Mouse (Mus musculus): ENCODE measurements around the gene Rangap1.
A peak's percentile ranks its signal among the peaks of the same experiment; 100 is the strongest.

Gene Rangap1

GRCm38 (mm10) chr15:81697175-81697574 lies 48.2 kb downstream of the Rangap1 start, which contains the start of gene Chadl:
Chadl (minus strand) TSS chr15:81697287.
- no peak for DNase-seq (ENCODE audit: low read depth, low spot score)

GRCm38 (mm10) chr15:81694891-81695290 lies 50.4 kb downstream of the Rangap1 start:
- DNase-seq (ENCODE audit: low read depth, low spot score) = no peak

DNA sequence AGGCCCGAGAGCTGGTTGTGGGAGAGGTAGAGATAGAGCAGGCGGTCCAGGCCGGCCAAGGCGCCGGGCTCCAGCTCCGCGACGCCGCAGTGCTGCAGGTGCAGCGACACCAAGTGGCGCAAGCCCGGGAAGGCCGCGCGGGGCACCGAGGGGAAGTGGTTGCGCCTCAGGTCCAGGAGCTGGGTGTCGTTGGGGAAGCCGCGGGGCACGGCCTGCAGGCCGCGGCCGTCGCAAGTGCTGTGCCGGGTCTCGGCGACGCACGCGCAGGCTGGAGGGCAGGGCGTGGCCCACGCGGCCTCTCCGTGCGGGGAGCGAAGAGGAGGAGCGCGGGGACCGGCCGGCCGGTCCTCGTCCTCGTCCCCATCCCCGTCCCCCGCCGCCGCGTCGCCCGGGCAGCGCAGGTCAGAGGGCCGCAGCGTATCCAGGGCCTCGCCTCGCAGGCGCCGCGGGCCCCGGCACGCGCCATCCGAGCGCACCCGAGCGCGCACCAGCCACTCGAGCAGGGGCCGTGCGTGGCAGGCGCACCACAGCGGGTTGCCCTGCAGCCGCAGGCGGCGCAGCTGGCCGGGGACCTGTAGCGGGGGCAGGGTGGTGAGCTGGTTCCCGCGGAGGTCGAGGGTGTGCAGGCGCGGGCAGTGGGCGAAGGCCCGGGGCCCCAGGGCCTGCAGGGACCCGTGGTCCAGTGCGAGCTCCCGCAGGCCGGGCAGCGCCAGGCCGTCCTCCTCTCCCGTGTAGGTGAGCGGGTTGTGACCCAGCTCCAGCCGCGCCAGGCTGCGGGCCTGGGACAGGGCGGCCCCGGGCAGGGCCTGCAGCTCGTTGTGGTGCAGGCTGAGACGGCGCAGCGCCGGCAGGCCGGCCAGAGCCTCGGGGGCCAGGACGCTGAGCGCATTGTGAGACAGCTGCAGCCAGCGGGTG lies 51.1 kb downstream of the Rangap1 start:
- DNase-seq (ENCODE audit: low read depth, low spot score) = peak; percentile 88

DNA sequence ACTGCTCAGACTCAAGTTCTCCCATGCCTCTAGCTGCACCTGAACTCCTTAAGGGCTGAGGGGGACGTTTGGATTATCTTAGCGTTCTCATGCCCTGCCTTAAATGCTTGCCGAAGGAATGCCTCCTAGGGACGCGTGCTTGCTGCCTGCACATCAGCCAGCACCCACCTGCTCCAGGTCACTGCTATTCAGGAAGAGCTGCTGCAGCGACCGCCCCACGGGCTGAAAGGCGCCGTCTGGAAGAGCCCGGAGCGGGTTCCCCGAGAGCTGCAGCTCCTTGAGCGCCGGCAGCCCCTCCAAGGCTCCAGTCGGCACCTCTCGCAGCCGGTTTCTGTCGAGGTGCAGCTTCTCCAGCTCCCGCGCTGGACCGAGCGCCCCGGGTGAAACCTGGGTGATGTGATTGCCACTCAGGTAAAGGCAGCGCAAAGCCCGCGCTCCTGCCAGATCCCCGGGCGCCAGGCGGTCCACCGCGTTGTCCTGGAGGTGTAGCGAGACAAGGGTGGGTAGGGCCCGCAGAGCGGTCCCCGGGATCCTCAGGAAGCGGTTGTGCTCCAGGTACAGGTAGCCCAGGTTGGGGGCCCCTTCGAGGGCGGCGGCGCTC lies 51.9 kb downstream of the Rangap1 start:
- peak; percentile 62 for DNase-seq (ENCODE audit: low read depth, low spot score)

DNA sequence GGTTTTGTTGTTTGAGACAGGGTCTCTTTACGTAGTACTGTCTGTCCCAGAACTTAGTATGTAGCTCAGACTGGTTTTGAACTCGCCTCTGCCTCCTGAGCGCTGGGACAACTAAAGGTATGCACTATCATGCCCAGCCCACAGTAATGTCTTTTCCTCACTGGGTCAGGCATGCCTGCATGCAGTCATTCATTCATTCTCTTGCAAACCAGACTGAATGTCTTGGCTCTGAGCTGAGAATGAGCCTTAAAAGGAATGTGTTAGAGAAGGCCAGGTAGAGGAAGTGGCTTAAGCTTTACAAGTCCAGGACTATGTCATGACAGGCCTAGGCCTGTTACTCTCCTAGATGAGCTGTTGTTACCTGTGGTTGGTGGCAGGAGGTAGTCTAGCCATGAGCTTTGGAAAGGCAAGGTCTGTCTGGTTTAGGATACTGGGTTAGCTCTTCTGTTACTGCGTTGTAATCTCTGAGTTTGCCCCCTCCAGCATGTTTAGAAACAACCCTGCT lies 65.0 kb downstream of the Rangap1 start:
- peak; percentile 56 for DNase-seq (ENCODE audit: low read depth, low spot score)

- DNase-seq (ENCODE audit: low read depth, low spot score) = no peak
These were observed 68.7 kb downstream of the Rangap1 start for GRCm38 (mm10) chr15:81676637-81677036.

- DNase-seq (ENCODE audit: low read depth, low spot score) = peak; percentile 84
These were observed 75.1 kb downstream of the Rangap1 start for GRCm38 (mm10) chr15:81670231-81670640.

DNA sequence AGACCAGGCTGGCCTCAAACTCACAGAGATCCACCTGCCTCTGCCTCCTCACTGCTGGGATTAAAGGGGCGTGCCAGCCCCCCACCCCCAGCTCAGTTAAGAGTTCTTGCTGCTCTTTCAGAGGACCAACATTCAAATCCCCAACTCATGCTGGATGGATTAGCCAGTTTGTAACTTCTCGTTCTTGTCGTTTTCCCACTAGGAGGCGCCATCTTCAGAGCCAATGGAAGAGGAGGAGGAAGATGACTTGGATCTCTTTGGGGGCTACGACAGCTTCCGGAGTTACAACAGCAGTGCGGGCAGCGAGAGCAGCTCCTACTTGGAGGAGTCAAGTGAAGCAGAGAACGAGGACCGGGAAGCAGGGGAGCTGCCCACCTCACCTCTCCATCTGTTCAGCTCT lies 78.4 kb downstream of the Rangap1 start:
- DNase-seq (ENCODE audit: low read depth, low spot score) = peak; percentile 79

DNA sequence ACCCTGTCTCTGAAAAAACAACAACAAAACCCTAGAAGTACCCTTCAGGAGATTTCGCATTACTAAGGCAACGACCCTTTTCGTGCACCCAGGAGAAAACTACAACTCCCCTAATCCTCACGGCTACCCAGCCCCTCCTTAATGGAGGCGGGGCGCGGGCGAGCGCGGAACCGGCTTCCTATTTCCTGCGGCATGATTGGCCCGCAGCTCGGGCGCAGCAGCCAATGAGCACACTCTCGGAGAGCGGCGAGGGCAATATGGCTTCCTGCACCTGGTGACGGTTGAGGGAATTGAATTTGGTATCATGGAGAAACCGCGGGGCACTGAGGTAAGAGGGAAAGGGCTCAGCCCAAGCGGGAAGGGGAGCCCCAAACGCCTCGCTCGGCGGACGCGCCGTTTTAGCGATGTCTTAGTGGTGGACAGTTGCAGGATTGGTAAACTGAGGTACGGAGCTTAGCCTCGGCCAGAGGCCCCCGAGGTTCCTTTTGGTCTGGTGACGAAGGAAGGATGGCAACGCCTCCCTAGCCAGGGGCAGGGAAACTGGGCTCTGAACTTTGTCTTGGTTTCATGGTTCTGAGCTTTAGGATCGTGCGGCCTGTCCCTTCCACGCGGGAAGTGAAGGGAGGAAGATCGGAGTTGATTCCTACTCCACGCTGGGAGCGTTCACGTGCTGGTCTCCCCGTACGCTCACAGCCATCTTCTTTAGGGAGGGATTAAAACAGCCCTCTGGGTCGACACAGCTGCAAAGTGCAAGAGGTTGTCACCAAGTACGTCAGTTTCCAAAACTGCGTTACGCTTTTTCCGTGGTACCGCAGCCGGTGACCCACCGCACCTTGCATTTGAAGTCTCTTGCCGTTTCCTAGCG lies 81.4 kb downstream of the Rangap1 start, which contains the start of gene L3mbtl2:
Gene L3mbtl2 (plus strand): TSS at position 193 of the 865 bp plus-strand sequence.
- peak; percentile 97 for DNase-seq (ENCODE audit: low read depth, low spot score)

GRCm38 (mm10) chr15:81663281-81663680 lies 82.0 kb downstream of the Rangap1 start:
- peak; percentile 94 for DNase-seq (ENCODE audit: low read depth, low spot score)

GRCm38 (mm10) chr15:81661701-81662100 lies 83.6 kb downstream of the Rangap1 start:
- peak; percentile 77 for DNase-seq (ENCODE audit: low read depth, low spot score)

Data from R1 (cell line).